In genomic region chr16:10672490-10672889, GRCm38 (mm10) we compare ENCODE assay signal across 19 mouse cellular contexts.
A peak's percentile ranks its signal among the peaks of the same experiment; 100 is the strongest.
DNase-seq lines count a peak whose midpoint lies in the region; ATAC-seq and TF ChIP-seq lines count a peak whose summit lies in the region.
"Had no signal": no experiment of that assay in that cellular context is flagged by ENCODE, and none has a peak within 500 bp of the region (broad histone marks: within the 10 kb centered on the region; RNA-seq: fewer than 3 reads in every experiment).

No protein-coding gene starts in this region.

- no peak overlapping the region for H3K9ac ChIP-seq in neural tube, embryonic 15.5 days (replicated peaks)
- H3K9ac ChIP-seq: embryonic facial prominence, embryonic 12.5 days; forebrain, embryonic 12.5 days; liver, postnatal 0 days had no signal

- TF ChIP-seq POLR2A in thymus, adult 2 months (IDR thresholded peaks at IDR 0.05; ENCODE audit: control insufficient read depth, extremely low read depth, insufficient read depth, low read length, poor library complexity), result no peak

- H3K27ac ChIP-seq in thymus, adult 2 months (ENCODE audit: control insufficient read depth, insufficient read depth, low read length), result peak overlapping the region; percentile 82
- no peak overlapping the region for H3K27ac ChIP-seq in hindbrain, embryonic 10.5 days
- H3K27ac ChIP-seq in neural tube, embryonic 15.5 days (replicated peaks), result no peak overlapping the region
- no peak overlapping the region for H3K27ac ChIP-seq in left cerebral cortex, adult 2 months
- H3K27ac ChIP-seq: embryonic facial prominence, embryonic 12.5 days; forebrain, embryonic 12.5 days; macrophage had no signal

- no peaks in the 10 kb centered on the region for H3K27me3 ChIP-seq in thymus, adult 2 months (ENCODE audit: control insufficient read depth, insufficient read depth, low read length)
- no peaks in the 10 kb centered on the region for H3K27me3 ChIP-seq in hindbrain, embryonic 10.5 days (ENCODE audit: insufficient read depth, poor library complexity, severe bottlenecking)
- no peaks in the 10 kb centered on the region for H3K27me3 ChIP-seq in neural tube, embryonic 15.5 days (replicated peaks)
- H3K27me3 ChIP-seq: embryonic facial prominence, embryonic 12.5 days; forebrain, embryonic 12.5 days had no signal

- DNase-seq in 416B (ENCODE audit: low read depth), result peak; percentile 81
- peak; percentile 51 for DNase-seq in CD4-positive helper T cell, adult 2 months (ENCODE audit: low read depth, low spot score)
- DNase-seq in thymus, adult 2 months, result peak; percentile 51
- DNase-seq in hindbrain, embryonic 10.5 days (ENCODE audit: low spot score), result no peak
- no peak for DNase-seq in left cerebral cortex, postnatal 10 days (ENCODE audit: extremely low spot score in 1 of 2, low spot score in 2 of 2)
- no peak for DNase-seq in left cerebral cortex, adult 2 months (ENCODE audit: extremely low spot score in 1 of 2, low spot score in 2 of 2)
- DNase-seq: adrenal gland, adult 8-10 months; cerebellum, adult 11-12 months; cerebellum, postnatal 14 days; kidney, adult 11 months; left cerebral cortex, postnatal 4 days; liver, postnatal 0 days had no signal

- no peak overlapping the region for H3K4me2 ChIP-seq in neural tube, embryonic 15.5 days
- H3K4me2 ChIP-seq: embryonic facial prominence, embryonic 12.5 days; forebrain, embryonic 12.5 days; midbrain, embryonic 11.5 days had no signal

- H3K4me1 ChIP-seq in thymus, adult 2 months (replicated peaks; ENCODE audit: control insufficient read depth, insufficient read depth, low read length), result peaks cover 67% of the 10 kb centered on the region
- peaks cover 18% of the 10 kb centered on the region for H3K4me1 ChIP-seq in hindbrain, embryonic 10.5 days (replicated peaks)
- H3K4me1 ChIP-seq in neural tube, embryonic 15.5 days, result peaks cover 4% of the 10 kb centered on the region; the same call in 1 of the 2 replicates
- H3K4me1 ChIP-seq: embryonic facial prominence, embryonic 12.5 days; forebrain, embryonic 12.5 days had no signal

- no peak overlapping the region for H3K4me3 ChIP-seq in thymus, adult 2 months (ENCODE audit: control insufficient read depth, insufficient read depth, low read length)
- H3K4me3 ChIP-seq in hindbrain, embryonic 10.5 days, result no peak overlapping the region
- H3K4me3 ChIP-seq in neural tube, embryonic 15.5 days (replicated peaks), result no peak overlapping the region
- no peak overlapping the region for H3K4me3 ChIP-seq in left cerebral cortex, adult 2 months
- H3K4me3 ChIP-seq: embryonic facial prominence, embryonic 12.5 days; forebrain, embryonic 12.5 days had no signal

- no peaks in the 10 kb centered on the region for H3K36me3 ChIP-seq in thymus, adult 2 months (ENCODE audit: control insufficient read depth, insufficient read depth, low read length)
- no peaks in the 10 kb centered on the region for H3K36me3 ChIP-seq in hindbrain, embryonic 10.5 days
- no peaks in the 10 kb centered on the region for H3K36me3 ChIP-seq in neural tube, embryonic 15.5 days
- H3K36me3 ChIP-seq: embryonic facial prominence, embryonic 12.5 days; forebrain, embryonic 12.5 days had no signal

- TF ChIP-seq CTCF in thymus, adult 2 months (IDR thresholded peaks at IDR 0.05; ENCODE audit: borderline replicate concordance, control insufficient read depth, extremely low read depth, insufficient read depth, low read length, poor library complexity), result no peak
- TF ChIP-seq CTCF in left cerebral cortex, adult 2 months (IDR thresholded peaks at IDR 0.05), result no peak

- ATAC-seq in granulocyte monocyte progenitor cell, adult 5-6 weeks (replicated peaks; ENCODE audit: poor library complexity, severe bottlenecking), result 0 out of 2 replicates have a peak, but pooled peaks have one; percentile 13
- ATAC-seq in neural tube, embryonic 15.5 days (ENCODE audit: low FRiP score), result no peak
- ATAC-seq: liver, postnatal 0 days; lung, postnatal 0 days had no signal

- intact Hi-C loops in left cerebral cortex, postnatal 10 days (cut with DNase I), result no loop called here
- intact Hi-C loops in left cerebral cortex, adult 2 months (cut with DNase I), result no loop called here

- H3K9me3 ChIP-seq in hindbrain, embryonic 10.5 days, result no peaks in the 10 kb centered on the region
- no peaks in the 10 kb centered on the region for H3K9me3 ChIP-seq in neural tube, embryonic 15.5 days (replicated peaks)
- H3K9me3 ChIP-seq: embryonic facial prominence, embryonic 12.5 days; forebrain, embryonic 12.5 days had no signal

Comparison
In these comparisons a context has a peak if more than half of its experiments do, and no peak if none do; other contexts are left out.
1. DNase-seq: peak in 416B (single experiment), CD4-positive helper T cell, adult 2 months (single experiment) and thymus, adult 2 months (single experiment); none in hindbrain, embryonic 10.5 days (single experiment), left cerebral cortex, postnatal 10 days (0 of 2) and left cerebral cortex, adult 2 months (0 of 2).